Mouse (Mus musculus): Measurements from ENCODE around the gene Gemin6.
"Not testable (repeated sequence)": the region's sequence is repeated elsewhere in the genome, so short reads cannot be mapped to it uniquely, and the experiment has no call there.

DNA sequence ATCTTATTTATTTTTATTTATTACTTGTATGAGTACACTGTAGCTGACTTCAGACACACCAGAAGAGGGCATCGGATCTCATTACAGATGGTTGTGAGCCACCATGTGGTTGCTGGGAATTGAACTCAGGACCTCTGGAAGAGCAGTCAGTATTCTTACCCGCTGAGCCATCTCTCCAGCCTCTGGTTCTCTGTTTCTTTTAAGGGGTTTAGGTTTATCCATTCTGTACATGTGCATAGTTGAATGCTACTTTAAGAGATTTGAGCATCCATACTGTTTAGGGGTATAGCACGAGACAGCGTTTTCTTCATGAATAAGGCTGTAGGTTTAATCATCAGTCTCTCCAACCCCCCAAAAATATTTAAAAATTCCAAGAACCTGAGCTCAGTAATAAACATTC, 10.2 kb upstream of the Gemin6 start:
- not testable (repeated sequence) for TF ChIP-seq CTCF (IDR thresholded peaks at IDR 0.05; ENCODE audit: low read depth, low read length); POLR2A (IDR thresholded peaks at IDR 0.05; ENCODE audit: borderline replicate concordance, low read depth, low read length)

All from bone marrow macrophage, adult 2 months (primary cell).